Mouse (Mus musculus) heart, adult 2 months (tissue): ENCODE results near the gene Narfl.

Experiments
- CTCF ChIP-seq: fragments of 200-600 bp; IDR thresholded peaks from 2 replicates; pipeline ENCODE4 v1.8.1; 2022; ENCODE audit warnings: antibody characterized with exemption, mild to moderate bottlenecking, moderate library complexity
- EP300 ChIP-seq: fragments of 200-500 bp; IDR thresholded peaks from 2 replicates; pipeline ENCODE4 v1.6.1; 2011; ENCODE audit warnings: low read depth, low read length, control low read depth; ENCODE audit not compliant: insufficient read depth
- POLR2A ChIP-seq: fragments of 200-500 bp; IDR thresholded peaks from 2 replicates; pipeline ENCODE4 v1.6.1; 2011; ENCODE audit warnings: mild to moderate bottlenecking, low read depth, low read length, control low read depth; ENCODE audit not compliant: insufficient read depth

- TF ChIP-seq CTCF = no peak
- TF ChIP-seq POLR2A = no peak
- TF ChIP-seq EP300 = no peak
Observed at GRCm38 (mm10) chr17:25743831-25744230, 29.7 kb upstream of the Narfl start.
